Mouse (Mus musculus): Measurements from ENCODE around the gene Guk1.
A peak's percentile ranks its signal among the peaks of the same experiment; 100 is the strongest.

GRCm38 (mm10) chr11:59182864-59183331 is 9.1 kb downstream of the Guk1 start, which contains the start of gene Gjc2:
- 0 out of 2 replicates have a peak, but pooled peaks have one; percentile 1 for TF ChIP-seq POLR2A (IDR thresholded peaks at IDR 0.05; ENCODE audit: extremely low read depth, insufficient read depth, low read length)
- no peak for TF ChIP-seq CTCF (IDR thresholded peaks at IDR 0.05; ENCODE audit: extremely low read depth, insufficient read depth, low read length)
